Mouse (Mus musculus): ENCODE measurements at regions not wholly inside any gene's neighbourhood (a gene's known extent, or its start where the extent isn't known, plus 50 kb on each side); places are given as distances from the start of the nearest gene placed in this dataset.

DNA sequence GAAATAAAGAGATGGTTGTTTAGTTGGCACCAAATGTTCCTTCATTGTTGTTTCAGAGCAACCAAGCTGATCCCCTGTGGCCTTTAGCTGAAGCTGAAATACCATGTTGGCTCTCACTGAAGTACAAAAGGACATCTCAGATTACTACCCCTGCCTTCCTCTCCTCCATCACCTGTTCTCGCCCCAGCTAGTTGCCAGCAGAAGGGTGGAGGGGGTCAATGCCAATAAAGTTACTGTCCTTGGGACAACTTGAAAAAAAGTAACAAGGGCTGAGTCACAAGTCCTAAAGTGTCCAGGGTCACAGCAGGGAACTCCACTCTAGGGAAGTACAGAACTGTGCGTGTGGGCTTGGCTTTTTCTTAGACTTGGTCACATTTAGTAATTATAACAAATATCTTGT, 216.0 kb downstream of the Lnpk start:
- in situ Hi-C loops (cut with MboI; ENCODE audit: unreplicated experiment in 2 of 2), result no loop called here

DNA sequence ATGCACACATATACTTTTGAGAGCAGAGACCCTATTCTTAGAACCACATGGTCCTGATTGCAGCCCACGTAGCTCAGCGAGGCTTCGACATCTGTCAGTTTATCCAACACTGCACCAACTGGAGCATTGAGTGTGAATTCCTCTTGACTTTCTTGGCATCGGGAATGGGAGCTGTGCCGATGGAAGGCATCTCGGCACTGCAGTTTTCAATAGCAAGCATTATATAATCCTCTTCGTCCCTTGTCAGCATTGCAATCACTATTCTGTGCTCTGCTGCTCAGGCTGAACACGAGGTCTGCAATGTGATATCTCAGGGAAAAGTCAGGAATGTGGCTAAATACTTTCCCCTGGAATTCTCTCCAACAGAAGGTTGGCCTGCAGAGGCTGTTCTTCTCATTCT, 224.6 kb downstream of the Lnpk start:
- in situ Hi-C loops (cut with MboI; ENCODE audit: unreplicated experiment in 2 of 2), result no loop called here

DNA sequence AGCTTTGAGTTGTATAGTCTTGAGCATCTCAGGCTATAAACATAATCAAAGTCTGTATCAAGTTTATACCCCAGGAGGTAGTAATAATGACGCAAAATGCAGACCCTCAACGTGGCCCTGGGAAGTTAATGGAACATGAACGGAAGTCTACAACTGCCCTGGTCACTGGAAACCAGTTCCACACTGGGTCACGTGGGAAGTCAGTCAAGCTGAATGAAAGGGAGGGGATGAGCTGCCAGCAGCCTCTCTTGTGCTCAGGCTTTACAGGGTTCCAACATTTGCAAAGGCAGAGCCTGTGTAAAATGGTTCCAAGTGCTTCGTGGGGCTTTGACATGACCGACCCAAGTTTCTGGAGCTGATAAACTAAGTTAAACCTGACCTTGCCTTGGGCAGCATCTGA, 229.4 kb downstream of the Lnpk start:
- in situ Hi-C loops (cut with MboI; ENCODE audit: unreplicated experiment in 2 of 2), result no loop called here

DNA sequence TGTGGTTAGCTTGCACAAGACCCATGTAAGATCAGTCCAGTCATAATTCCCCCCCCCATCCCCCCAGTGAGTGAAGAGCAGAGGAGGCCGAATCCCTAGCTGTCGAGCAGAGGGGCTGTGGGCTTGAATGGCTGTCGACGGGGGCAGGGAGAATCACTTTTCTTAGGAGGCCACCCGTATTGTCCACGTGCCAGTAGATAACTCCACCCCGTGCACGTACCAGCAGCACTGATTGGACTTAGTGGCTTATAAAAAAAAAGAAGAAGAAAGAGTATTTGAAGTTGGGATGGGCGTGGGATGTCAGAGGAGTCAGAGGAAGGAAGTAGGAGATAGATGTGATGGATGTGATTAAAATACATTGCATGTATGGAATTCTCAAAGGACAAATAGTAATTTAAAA, 272.9 kb downstream of the Lnpk start:
- in situ Hi-C loops (cut with MboI; ENCODE audit: unreplicated experiment in 2 of 2), result no loop called here

DNA sequence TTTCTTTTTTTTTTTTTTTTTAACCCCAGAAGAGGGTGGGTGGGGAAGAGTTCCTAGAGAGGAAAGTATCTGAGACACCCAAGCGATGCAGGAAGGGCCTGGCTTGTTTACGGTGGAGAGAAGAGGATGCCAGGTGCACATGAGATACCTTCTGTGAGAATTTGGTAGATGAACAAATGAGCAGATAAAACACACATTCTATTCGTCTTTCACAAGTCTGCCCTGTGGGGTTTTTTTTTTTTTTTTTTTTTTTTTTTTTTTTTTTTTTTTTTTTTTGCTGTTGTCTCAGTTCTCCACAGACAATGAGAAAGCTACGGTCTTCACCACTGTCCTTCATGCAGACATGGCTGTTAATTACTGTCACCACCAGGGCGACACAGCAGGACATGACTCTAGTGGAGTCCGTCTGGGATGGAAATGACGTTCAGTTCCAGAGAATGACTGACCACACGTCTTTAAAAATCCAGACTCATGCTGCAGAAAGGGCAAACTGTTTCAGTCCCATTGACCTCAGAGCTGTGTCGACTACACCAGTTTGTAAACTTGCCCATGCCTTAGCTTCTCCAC, 278.3 kb downstream of the Lnpk start:
- in situ Hi-C loops (cut with MboI; ENCODE audit: unreplicated experiment in 2 of 2), result loop anchor here (5.0 kb wide), 1 partner anchor 361 kb away; no protein-coding TSS in a partner anchor

DNA sequence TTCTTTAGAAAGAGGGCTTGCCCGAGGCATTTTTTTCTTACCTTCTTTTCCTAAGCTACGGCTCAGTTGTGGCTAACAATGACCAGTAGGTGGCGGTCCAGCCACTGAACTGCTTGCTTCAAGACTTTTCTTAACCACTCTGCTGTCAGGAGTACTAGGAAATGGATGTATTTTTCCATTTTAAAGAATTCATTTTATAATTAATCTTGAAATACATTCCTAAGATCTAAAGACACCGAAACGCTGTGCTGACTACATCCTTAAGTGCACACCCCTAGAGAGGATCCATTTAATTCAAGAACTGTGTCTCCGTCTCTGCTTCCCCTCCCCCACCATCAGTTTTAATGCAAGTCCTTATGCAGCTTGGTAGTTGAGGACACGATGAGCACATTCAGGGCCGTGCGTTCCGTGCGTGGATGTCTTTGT, 278.9 kb downstream of the Lnpk start:
- in situ Hi-C loops (cut with MboI; ENCODE audit: unreplicated experiment in 2 of 2), result loop anchor here (5.0 kb wide), 1 partner anchor 362 kb away; no protein-coding TSS in a partner anchor

DNA sequence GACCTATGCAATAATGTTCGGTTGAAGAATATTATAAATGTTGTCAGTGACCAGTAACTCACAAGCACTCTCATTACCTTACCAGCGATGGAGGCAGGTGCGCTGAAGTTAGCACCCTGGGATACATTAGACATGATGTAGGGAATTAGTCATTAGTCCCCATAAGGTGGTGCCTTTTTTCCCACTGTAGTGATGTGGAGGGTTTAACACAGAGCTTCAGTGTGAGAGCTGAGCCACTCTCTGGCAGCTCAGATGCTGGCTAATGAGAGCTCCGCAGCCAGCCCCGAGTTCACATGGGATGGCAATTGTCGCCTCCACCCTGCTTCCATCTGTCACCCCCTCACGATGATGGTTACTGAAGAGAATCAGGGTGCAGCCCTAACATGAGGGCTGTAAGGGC, 286.6 kb downstream of the Lnpk start:
- in situ Hi-C loops (cut with MboI; ENCODE audit: unreplicated experiment in 2 of 2), result loop anchor here (10.0 to 25.0 kb wide), 2 partner anchors 705 to 708 kb away; partner anchors contain the start of gene Chrna1 (in 2 of the 2)

DNA sequence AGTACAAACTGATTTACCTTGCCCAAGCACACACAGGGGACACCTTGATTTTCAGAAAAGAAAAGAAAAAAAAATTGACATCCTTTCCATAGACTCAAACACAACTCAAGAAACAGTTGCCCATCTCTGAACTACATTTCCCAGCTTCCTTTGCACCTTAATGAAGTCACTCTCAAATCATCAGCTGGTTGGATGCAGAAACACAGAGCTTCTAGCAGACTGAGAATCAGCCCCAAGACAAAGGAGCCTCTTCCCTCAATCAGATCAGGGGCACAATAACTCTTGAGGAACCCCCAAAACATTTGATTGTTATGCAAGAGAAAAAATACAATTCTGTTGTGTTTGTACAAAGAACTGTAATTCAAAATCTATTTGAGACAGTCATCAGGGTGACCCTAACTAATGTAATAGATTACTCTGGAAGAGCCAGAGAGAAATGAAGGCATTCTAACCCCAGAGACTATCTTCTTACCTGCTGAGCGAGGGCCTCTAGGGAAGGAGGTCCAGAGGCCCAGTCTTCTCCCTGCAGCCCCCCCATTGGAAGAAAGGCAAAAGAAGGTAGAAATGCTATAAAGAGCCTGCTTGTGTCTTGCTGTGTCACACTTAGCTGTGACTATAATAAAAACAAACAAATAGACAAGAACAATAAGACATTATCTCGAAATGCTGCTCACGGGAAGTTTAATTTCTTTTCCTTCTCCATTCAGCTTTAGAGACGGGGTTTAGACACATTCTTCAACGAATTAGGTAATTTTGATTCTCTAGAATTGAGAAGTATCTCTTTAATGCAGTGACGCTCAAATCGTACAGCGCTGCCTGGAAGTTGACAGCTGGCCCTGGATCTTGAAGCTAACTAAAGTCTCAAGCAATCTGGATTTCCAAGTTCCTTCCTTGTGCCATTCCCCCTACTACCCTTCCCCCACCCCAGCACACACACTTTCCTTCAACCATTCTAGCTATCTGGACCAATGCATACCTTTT, 287.5 kb downstream of the Lnpk start:
- in situ Hi-C loops (cut with MboI; ENCODE audit: unreplicated experiment in 2 of 2), result loop anchor here (10.0 to 25.0 kb wide), 2 partner anchors 704 to 707 kb away; partner anchors contain the start of gene Chrna1 (in 2 of the 2)

DNA sequence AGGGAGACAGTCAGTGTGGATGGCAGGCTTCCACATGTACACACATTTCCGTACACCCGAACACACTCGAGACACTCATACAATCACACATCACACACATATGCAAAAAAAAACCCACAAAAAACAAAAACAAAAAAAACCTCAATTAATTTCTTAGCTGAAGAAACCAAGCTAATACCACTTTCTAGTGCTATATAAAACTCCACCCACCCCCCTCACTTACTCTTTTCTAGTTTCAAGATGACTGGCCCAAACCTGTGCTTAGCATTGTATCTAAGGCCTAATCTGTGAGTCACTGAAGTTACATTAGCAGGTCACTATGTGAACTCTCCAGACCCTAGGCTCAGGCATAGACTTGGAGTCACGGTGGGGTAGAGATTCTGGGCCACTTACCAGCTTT, 293.6 kb downstream of the Lnpk start:
- in situ Hi-C loops (cut with MboI; ENCODE audit: unreplicated experiment in 2 of 2), result loop anchor here in 1 of 2 experiments (25.0 kb wide), 1 partner anchor 698 kb away; the partner anchor contains the start of gene Chrna1

DNA sequence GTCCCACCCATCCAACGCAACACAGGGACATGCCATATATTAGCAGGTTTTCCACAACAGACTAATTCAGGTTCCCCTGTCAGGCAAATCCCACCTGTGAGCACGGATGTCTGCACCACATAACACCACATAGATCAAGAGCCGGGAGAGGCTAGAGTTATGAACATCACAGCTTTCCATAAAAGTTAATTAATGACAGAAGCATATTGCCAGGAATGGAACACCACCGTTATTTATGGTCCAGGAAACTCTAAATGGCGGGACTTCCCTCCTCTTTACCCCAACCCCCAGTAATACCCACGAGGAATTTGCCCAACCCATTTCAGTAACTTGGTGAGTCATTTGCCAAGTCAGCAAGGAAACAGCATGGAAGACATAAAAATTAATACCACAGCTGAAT, 314.3 kb downstream of the Lnpk start:
- in situ Hi-C loops (cut with MboI; ENCODE audit: unreplicated experiment in 2 of 2), result no loop called here

DNA sequence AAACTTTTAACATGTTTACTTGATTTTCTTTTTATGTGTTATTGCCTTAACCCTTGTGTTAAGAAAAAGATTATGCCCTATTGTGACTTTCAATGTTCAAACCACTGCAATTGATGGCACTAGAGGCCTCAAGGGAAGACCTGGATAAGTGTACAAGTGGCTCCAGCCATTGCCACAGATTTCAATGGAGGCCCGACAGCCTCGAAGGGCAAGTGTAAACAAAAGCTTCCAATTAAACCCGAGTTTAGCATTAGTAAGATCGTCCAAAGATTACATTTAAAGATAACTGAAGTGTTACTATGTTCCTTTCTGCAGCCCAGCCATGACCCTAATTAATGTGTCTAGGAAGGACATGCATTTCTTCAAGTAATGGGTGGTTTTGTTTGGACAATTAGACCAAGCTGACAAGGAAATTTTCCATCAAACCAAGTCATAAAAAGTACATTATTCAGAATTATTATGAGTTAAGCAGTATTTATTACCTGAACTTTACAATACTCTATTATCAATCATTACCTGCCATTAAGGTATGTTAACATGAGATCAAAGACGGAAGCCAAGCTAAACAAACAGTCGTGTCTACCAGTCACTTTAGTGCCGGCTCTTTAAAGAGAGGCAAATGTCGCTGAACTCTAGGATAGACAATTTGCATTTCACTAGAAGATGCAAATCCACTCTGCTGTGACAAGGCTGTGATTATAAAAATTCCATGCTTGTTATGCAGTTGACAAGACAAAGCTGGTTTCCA, 322.0 kb downstream of the Lnpk start:
- in situ Hi-C loops (cut with MboI; ENCODE audit: unreplicated experiment in 2 of 2), result no loop called here

DNA sequence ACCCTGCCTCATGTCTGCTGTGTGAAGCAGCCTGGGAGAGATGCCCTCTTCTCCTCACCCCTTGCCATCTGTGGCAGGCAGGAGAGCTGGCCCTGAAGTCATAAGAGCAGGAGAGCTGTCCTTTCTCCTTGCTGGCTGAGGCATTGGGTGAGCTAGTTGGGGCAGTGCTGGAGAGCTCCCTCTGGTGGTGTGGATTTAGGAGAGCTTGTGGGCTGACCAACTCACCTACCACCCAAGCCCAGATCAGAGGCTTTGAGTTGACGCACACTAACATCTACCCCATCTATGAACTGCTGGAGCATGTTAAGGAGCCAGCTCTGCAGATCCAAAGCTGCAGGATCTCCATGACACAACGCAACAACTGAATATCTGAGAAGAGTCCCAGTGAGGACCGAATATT, 331.7 kb downstream of the Lnpk start:
- in situ Hi-C loops (cut with MboI; ENCODE audit: unreplicated experiment in 2 of 2), result no loop called here

DNA sequence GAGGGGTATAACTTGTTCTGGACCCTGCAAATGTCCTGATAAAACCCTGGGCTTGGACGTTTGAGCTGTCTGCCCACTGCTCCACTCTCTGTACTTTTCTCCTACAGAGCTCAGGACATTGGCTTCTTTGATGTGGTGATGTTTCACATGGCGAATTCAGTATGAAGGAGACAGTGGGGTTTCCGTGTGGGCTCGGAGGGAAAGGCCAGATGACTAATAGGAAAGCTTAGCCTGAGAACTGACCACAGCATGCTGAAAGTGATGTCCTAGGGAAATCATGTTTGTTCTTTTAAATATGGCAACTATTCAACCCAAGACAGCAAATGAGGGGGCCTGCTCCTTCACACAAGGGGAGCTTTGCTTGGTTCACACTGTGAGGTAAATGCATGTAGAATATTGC, 332.6 kb downstream of the Lnpk start:
- in situ Hi-C loops (cut with MboI; ENCODE audit: unreplicated experiment in 2 of 2), result no loop called here

DNA sequence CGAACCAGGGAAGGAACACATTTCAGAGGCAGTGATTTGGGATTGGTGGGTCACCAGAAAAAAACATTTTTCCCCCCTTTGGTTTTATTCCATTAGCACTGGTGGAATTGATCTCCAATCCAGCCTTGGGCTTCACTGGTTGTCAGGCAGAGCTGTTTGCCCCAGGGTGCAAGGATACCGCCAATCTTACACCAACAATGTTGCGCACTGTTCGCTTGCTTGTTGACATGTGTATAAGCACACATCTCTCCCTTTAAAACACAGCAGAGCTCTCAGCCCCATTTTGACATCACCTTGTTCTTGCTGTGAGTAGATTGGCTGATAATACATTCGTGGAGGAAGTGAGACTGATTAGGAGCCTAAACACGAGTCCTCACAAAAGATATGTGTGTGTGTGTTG, 333.1 kb upstream of the Atp5g3 start:
- in situ Hi-C loops (cut with MboI; ENCODE audit: unreplicated experiment in 2 of 2), result no loop called here

DNA sequence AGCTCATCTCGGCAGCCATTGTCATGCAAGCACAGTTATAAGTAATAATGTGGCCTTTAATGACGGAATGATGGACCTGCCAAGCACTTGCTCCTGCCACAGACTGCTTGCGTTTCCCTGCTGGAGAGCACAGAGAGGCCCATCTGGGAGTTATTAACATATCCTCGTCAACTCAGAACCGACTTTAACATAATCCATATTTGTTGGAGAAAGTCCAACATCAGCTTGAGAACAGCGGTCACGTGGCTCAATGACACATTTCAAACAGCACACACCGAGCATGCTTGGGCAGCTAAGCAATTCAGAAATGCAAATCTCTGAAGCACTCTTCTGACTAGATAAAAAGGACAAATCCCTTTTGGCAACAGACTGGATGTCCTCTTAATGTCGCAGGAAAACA, 332.7 kb upstream of the Atp5g3 start:
- in situ Hi-C loops (cut with MboI; ENCODE audit: unreplicated experiment in 2 of 2), result no loop called here

DNA sequence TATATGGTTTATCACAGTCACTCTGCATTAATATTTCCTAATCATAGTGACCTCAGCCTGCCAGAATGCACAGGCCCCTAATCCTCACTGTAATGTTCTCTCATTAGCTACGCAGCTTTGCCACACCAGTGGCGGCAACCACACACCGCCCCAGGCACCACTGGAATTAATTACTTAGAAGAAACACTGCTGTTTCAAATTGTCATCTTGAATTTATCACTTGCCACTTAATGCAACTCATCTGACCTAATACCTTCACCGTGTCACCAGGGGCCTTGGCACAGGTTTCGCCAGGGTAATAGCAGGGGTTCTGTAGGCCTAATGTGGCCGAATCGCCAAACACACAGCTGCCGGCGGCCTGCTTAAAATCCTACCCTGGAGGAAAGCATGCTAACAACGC, 328.5 kb upstream of the Atp5g3 start:
- in situ Hi-C loops (cut with MboI; ENCODE audit: unreplicated experiment in 2 of 2), result no loop called here

DNA sequence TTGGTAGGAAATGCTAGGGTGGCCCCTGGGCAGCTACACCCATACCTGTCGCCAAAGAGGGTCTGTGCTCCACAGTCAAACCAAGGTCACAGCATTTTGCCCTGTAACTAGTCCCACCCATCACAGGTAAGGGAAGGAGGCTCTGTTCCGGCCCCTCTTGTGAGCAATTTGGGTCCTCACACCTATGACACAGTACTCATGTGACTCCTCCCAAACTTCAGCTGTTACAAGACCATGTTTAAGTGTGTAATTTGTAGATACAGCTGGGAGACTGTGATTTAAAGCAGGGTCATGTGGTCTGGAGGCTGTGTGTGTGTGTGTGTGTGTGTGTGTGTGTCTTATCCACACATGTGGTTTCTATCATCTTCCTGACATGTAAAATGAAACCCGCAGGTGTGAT, 306.3 kb upstream of the Atp5g3 start:
- in situ Hi-C loops (cut with MboI; ENCODE audit: unreplicated experiment in 2 of 2), result no loop called here

DNA sequence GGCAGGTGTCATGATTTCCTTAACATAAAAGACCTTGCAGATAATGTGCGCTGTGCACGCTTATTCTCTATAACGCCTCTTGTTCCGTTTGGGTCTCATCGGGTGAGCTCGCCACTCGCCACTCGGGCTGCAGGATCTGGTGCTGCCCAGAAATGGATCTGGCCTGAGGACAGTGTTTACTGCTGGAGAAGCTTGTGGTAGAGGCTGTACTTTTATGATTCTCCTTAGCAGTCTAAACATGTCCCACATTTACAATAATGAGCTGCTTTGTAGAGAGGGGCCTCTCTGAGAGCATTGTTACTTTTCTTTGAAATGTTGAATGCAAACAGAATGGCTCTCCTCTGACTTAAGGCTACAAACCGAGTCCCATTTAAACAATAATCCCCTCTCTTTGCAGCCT, 299.1 kb upstream of the Atp5g3 start:
- in situ Hi-C loops (cut with MboI; ENCODE audit: unreplicated experiment in 2 of 2), result no loop called here

DNA sequence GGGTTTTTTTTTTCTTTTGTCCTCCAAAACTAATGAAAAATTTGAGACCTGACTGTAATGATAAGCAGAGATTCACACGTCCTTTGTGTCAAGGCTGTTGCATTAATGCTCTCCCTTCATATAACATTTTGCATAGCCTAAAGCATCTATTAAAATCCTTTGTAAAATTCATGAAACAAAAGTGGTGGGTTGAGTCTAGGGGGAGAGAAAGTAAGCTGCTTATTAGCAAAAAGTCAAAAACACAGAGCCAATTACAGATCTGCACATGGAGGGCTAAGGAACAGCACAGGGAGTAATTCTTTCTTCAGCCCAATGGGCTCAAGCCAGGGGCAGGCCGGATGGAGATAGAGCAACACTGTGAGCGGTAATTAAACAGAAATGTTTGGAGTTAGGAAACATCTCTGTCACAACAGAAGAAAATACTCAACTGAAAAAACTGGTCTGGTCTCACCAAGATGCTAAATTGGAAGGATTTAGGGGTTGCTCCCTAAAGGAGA, 298.3 kb upstream of the Atp5g3 start:
- in situ Hi-C loops (cut with MboI; ENCODE audit: unreplicated experiment in 2 of 2), result no loop called here

DNA sequence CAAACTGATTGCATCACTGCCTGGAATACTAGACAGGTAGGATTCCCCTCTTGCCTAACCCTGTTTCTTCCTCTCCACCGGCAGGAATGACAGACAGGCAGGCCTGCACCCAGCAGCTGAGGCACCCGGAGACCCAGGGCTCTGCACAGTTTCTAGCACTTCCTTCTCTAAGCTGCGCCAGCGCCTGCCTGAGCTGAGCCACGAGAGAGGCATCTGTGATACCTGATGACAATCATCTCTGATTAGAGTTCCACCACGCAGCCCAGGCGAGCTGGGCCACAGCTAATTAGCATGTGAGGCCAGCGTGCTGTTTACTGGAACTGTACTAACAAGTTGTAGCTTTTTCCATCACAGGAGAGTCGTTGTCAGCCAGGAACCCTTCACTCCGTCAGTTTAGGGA, 296.3 kb upstream of the Atp5g3 start:
- in situ Hi-C loops (cut with MboI; ENCODE audit: unreplicated experiment in 2 of 2), result no loop called here

DNA sequence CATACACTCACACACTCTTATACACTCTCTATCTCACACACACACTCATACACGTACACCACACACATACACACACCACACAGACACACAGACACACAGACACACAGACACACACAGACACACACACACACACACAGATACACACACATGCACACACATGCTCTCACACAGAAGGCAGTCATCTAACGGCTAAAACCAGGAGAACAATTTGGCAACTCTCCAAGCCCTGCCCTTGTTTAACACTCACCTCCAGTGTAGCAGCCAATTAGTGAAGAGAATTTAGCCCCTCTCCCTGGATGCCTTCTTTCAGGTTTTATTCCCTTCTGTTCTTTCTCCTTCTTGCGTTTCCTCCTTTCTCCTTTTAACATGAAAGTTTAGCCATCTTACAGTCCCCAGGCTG, 291.6 kb upstream of the Atp5g3 start:
- in situ Hi-C loops (cut with MboI; ENCODE audit: unreplicated experiment in 2 of 2), result no loop called here

All from v-Abl transformed pro-B cells (cell line).